Mouse (Mus musculus): ENCODE data around the gene Trpm1. TPM values are rescaled to one million over a fixed set of nuclear protein-coding genes. Genes with fewer than 3 reads are reported as not detected.

Gene Trpm1
- total RNA-seq, 4 experiments from 2014 or later: 0.12 TPM; not detected in 3

DNA sequence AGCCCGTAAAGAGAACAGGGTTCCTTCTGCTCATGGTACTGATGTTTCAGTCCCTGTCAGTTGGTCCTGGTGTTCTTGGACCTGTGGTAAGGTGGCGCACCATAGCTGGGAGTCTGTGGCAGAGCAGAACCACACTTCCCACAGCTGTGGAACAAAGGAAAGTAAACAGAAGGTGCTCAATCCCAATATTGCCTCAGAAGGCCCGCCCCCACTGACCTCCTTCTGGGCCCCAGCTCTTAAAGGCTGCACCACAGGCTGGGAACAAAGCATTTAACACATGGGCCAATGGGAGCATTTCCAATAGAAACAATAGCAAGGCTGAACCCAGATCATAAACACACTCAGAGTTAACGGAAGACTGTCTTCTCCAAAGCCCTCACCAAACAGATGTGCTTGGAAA, 82.9 kb downstream of the Trpm1 start:
- DNase-seq: no peak

DNA sequence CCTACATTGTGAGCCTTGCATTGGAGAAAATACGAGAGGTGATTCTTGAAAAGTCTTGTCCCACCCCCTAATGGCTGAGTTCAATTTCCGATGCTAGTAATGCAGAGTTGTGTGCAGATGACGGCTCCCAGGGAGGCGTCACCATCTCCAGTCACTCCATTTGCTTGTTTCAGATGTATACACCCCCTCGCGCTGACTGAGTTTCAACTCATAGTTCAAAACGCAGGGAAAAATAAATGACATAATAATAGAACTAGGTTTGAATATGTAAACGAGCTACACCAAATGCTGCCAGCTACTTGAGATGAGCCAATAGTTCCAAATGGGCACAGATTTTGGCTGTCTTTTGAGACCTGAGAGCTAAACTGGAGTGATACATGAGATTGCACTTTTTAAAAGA, 84.1 kb downstream of the Trpm1 start:
- DNase-seq: no peak

DNA sequence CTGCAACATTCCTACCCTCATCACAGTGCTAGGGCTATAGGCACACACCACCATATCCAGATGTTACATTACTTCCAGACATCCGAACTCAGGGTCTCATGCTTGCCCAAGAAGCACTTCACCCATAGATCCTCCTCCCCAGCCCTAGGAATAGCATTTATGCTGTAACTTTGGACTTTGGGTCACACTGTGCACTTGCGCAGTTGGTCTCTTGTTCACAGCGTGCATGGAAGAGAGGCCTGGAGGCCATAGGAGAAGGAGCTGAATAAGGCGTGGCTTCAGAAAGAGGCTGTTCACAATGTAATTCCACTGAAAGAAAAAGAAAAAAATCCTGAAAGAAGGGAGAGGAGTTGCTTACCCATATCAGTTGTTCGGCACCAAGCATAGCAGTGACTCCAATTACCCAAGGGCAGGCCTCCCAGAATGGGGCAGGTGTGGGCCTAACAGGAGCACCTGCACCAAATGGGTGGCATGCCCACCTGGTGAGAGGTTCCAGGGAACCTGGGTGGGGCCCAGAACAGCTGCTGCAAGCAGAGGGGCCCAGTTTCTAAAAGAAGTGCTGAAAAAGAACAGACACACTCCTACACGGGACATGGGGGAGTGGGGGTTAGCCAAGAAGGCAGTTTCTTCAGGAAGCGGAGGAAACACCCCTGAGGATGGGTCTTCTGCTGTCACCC, 84.9 kb downstream of the Trpm1 start:
- DNase-seq: no peak

DNA sequence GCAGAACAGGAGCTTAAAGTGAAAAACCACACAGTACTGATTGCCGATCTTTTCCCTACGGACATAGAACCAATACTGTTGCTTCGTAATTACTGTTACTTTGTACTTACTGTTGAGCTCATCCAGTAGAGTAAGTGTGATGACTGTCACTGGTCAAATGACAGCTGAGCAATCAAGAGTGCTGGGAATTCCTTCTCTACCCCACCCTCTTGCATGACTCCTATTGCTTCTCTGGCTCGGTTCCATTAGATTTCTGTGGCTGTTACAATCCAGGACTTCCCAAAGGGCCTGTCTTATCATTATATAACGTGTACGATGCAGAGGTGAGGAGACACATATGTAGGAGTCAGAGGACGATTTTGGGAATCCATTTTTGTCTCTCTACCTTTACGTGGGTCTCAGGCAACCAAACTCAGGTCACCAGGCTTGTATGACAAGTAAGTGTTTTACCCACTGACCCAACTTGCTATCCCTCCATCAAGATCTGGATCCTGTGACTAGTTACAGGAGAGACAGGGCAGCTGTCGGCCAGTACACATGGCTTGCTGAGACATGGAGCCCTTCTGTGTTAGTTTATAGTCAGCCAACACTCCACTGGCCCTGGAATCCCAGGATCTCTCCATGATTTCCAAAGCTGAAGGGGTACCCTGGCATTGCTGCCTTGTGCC, 85.6 kb downstream of the Trpm1 start:
- no peak for DNase-seq

DNA sequence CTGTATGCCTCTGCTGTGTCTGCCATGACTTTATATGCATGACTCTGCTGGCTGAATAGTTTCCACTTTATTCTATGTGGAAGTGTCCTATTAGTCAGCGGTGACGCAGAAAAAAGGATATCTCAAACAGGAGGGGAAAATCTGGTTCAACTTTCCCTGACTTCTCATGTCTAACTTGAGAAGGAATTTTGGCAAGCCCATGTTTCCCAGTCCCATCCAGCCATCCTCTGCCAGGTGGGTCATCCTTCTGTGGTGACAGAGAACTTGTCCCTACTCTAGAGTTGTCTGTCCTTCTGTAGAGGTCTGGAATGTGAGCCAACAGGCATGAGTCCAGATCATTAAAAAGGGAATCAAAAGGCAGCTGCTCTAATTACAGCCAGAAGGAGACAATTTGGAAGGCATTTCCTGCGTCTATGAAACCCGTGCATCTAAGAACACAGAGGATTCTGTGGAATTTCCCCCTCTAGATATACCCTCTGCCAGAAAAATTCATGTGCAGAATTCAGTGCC, 86.2 kb downstream of the Trpm1 start:
- no peak for DNase-seq

DNA sequence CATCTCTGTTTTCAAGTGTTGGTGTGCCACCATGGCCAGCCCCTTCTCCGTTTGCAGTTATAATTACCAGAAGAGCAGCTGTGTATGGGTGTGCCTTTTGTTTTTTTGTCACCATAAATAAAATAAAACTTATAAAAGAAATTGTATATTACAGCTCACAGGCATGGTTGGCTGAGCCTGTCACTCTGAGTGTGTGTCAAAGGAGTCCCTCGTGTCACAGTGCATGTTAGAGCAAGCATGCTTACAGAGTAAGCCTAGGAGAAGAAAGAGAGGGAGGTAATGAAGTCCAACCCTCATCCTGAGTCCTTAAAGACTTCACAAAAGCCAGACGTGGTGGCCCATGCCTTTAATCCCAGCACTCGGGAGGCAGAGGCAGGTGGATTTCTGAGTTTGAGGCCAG, 88.8 kb downstream of the Trpm1 start:
- DNase-seq: no peak

DNA sequence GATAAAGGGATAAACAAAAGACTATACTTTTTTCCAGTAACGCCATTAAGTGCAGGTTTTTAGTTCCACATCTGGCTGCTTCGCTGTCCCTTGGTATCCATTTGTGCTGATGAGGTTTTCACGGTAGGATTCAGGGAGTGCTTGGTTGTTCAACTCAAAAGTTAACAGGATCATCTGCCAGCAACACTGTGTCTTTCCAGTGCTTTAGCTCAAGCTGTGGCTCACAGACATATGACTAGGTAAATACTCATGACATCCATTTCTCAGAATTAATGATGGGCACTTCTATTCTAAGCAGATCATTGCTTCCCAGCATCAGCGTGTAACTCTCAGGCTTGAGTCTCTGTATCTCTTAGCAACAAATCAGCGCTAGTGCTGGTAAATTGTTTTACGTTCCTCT, 90.7 kb downstream of the Trpm1 start:
- DNase-seq: no peak

DNA sequence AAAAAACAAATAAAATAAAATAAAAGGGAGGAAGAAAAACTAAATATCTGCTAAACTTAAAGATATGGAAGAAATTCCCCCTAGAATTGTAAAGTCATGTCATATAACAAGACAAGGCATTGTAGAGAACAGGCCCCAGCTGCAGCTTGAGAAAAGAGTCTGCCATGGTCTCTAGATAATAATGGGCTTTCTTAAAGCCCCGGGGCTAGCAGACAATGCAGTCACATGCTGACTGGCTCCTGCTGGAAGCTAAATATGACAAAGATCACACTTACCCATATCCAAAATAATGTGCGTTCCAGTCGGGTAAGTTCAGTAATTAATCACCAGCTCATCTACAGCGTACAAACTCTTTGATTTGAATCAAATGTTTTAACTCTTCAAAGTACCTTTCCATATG, 93.1 kb downstream of the Trpm1 start:
- DNase-seq: no peak

DNA sequence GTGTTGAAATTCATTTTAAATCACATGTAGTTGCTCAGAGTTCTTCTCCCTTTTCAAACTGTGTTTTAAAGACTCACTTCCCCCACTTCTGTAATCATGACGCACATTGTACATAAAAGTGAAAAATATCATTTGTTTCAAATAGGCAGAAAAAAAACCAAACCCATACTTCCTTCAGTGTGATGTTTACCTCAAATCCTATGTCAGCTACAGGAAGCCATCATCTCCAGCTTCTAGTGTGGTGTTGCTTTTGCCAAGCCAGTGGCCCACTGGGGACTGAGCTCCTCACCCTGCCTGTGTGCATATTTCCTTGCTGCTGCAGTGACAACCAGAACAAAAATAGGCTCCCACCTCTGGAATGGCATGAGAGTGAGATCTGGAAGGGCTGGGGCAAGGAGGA, 94.7 kb downstream of the Trpm1 start:
- no peak for DNase-seq

DNA sequence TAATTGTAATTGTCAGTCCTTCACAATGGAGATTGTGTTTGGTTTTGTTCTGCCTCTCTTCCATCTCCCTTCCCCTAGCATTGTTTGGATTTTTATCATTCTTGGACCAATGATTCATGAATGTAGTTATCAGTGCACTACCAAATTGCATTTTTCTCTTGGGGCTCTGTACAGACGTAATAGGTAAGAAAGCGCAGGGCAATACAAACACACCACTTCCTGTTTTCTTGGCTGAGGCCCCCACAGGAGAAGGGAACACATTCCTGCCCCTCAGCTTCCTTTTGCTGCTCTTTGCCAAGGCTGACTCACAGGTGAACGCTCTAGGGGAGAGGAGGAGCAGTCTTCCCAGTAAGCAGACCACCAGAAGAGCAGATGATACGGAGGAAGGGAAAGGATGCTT, 96.1 kb downstream of the Trpm1 start:
- DNase-seq: no peak

DNA sequence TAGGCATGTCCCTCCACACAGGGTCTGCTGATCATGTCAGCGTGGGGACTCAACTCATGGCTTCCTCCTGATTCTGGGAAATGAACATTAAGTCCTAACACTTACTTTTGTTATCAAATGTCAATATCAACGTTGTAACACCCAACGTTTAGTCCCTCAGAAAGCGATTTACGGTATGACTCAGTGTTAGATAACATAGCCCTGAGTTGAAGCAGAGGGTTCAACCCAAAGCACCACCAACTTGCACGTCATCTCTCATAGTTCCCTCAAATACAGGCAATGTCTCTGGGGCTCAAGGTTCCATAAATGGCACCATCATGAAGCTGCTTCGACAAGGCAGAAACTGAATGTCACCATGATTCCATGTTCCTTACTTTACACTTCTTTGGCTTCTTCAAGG, 96.8 kb downstream of the Trpm1 start:
- DNase-seq: no peak

DNA sequence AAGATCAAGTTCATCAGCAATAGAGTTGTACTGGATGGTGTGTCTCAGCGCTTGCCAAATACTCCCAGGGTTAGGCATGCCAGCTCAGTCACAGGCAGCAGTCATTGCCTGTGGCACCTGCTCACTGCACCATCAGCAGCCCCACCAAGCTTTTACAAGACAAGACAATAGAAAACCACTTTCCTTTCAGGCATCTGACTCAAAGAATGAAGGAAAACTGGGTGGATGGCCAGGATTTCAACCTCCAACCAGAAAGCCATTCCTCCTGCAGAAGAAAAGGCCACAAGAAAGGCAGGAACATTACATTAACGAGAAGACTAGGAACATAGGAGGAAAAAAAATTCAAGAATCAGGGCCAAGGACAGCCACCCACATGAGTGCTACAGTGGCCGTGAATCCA, 100.1 kb downstream of the Trpm1 start:
- DNase-seq: no peak

DNA sequence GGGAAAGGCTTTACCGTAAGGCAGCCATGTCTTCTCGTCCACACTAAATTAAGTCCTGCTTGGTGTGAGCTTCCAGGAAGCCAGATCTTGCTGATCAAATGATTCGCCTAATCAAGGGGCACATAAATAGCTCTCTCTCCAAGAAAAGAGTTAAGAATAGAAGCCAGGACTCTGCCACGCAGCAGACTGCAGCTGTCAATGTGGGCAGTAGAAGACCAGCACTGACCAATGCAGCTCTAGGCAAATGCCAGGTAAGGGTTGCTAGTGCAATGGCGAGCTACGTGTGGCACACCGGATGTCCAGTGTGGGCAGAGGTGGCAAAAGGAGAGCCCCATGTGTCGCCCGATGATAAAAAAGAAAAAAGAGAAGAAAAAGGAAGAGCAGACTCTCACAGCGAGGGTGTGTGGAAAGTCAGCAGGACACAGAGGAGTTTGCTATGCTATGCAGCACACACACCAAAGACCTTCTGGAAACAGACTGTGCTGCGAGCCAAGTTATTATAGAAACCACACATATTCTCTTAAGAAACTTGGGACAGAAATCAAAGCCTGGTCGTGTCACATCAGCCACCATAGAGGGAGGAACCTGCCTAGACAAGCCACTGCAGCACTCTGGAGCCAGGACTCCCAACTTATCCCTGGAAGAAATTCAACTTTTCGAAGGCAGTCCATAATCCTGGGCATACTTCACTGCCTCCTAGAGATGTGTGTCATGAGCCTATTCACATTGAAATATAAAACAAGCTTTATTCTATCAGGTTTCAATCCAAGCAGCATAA, 112.1 kb downstream of the Trpm1 start:
- no peak for DNase-seq

DNA sequence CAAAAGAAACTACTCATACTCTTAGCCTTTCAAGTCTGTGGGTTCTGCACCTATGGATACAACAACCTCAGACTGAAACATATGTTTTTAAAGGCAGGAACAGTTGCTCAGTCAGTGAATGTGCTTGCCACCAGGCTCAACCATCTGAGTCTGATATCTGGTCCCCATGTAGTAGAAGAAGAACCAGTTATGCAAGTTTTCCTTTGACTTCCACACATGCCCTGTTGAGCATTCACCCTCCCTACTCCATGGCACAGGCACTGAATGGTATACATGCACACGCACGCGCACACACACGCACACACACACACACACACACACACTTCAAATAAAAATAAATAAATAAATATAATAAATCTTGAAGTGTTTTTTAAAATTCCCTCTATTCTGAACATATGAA, 113.0 kb downstream of the Trpm1 start:
- no peak for DNase-seq

DNA sequence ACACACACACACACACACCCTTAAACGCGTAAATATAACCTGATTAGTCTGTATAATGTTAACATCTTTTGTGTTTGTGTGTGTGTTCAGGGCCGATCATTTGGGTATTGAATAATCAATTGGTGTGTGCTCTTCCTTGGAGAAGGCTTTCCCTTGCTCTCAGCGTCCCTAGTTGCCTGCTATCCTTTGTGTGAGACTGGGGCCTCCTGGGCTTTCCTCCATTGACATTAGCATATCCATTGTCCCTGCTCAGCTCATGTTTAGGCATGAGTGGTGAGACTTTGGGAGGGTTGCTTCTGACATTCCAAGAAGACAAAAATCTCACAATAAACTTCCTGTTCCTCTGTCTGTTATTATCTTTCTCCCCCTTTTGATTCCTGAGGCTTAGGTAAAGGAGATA, 118.3 kb downstream of the Trpm1 start:
- DNase-seq: no peak

DNA sequence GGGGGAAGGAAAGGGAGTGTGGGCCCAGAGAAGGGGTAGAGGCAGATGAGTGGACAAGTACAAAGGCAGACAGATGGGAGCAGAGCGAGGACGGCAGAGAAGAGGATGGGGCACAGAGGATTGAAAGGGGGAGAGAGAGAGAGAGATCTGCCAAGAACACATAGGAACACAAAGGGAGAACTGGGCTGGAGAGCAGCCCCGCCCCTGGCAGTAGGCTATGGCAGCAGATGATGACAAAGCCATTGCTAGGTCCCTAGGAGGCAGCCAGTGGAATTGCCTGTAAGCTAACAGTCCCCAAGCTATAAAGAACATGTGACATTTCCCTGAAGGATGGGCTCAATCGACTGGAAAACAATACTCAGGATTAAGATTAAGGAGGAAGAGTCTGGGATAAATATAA, 121.9 kb downstream of the Trpm1 start:
- no peak for DNase-seq

DNA sequence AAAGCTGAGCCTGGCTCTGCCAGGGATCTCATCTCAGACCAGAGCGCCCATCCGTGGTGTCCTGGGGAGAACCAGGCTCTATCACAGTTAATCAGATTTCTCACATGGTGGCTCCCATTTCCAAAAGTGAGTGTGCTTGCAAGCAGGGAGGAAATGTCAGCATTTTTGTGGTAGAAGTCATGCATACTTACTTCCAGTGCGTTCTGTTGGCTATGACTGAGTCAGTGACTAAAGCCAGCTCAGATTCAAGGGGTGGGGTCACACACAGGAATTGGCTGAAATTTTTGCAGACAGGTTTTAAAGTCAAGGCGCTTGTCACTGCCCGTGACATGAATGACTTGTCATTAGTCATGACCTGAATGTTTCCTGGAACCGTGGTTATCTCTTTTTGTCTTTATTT, 123.3 kb downstream of the Trpm1 start:
- DNase-seq: peak; percentile 61

DNA sequence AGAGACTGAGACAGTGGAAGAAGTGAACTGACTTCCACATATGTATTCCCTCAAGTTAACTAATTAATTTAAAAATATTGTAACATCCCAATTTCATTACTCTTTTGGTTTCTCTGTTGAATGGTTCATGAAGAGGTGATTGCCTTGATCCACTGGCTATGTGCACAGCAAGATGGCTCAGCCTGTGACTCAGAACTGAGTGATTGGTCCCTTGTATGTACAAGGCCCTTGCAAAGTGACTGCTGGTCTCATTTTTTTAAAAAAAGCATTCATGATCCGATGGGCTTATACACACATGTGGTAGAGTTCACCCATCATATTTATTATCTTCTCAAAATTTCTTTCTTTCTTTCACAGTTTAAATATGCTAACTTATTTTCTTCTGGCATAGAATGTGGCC, 124.9 kb downstream of the Trpm1 start:
- DNase-seq: no peak

DNA sequence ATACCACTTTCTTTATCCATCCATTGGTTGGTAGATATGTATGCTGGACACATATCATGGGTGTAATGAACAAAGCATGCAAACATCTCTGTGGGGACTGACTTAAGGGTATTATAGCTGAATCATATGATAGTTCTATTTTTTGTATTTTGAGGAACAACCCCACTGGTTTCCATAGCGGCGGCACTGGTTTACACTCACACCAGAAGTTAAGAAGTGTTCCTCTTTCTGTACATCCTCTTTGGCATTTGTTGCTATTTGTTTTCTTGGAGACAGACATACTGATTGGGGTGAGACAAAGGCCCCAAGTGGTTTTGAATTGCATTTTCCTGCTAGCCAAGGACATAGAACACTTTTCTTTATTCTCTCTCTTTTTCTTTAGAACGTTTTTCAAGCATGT, 125.9 kb downstream of the Trpm1 start:
- DNase-seq: no peak

DNA sequence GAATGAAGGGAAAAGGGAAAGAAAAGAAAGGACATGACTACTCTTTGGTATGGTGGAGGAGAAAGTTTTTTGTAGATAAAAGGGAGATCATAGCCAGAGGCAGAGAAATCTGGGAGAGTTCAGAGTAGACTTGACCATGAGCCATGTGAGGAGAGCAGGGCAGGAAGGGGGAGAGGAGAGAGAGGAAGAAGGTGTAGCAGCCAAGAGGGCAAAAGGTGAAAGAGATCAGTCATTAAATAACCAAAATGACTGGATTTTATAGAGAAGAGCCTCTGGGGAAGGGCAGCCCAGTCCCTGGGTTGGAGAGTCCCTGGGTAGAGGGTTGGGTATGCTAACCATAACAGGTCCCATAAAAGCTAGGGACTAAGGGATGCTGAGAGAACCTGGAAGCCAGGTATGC, 132.9 kb downstream of the Trpm1 start:
- DNase-seq: no peak

DNA sequence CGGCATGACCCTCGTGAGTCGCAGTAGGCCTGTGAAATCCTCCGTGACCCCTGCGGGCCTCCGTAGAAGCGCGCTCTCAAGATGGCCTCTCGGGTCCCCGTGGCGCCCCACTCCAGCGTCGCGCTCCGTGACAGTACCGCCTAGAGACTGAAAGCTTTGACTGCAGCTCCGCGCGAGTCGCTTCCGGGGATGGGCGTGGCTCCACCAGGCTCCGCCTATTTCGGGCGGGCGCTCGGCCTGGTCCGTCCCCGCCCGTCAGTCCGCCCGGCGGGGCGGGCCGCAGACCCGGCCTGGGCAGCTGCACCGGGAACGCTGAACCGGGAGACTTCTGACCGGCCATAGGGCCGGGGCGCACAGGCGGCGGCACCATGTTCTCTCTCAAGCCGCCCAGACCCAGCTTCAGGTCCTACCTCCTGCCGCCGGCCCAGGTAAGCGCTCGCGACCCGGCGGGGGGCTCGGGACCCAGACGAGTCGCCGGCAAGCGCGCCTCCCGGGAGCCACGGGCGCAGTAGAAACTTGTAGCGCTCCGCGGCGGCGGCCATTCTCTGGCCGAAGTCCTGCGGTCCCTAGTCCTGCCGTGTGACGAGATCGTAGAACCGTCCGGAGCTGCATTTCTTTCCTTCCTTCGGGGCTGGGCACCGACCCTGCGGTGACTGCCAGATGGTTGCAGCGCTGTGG, 133.9 kb downstream of the Trpm1 start, which contains the start of gene Mtmr10:
Gene Mtmr10 (plus strand): TSS at position 240 of the 678 bp plus-strand sequence.
- DNase-seq: peak; percentile 97

DNA sequence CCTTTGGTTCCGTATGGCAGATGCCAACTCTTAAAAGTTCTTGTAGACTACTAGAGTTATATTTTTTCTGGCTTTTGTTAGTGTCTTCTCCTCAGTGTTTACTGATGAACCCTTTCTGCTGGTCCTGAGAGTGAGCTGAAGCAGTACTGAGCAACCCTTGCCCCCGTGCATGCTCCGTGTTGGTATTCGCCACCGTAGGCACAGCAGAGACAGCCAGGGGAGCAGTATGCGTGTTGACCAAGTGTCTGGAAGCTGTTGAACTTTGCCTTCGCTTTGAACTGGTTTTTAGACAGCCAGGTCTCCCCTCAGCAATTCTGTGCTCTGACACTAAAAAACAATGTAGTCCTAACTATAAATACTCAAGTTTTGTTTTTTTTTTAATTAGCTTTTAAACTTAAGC, 135.8 kb downstream of the Trpm1 start:
- no peak for DNase-seq

DNA sequence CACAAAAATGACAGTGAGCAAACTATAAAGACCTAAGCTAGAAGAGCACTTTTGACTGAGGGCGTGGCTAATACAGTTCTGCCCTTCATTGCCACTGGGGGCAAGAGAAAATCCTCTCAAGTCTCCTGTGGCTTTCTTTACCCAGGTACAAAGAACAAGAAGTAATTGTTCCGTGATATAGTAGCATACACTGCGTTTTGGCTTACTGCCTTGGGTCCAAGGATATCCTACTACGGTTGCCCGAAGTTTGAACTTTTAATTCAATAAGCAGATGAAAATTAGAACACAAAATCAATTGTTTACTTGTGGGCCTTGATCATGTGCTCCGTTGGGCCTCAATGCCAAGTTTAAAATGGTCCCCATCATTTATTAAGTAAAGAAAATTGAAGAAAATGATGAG, 136.8 kb downstream of the Trpm1 start:
- no peak for DNase-seq
